Comparison of ENCODE assay signal across 14 mouse cellular contexts in genomic region chr8:35321270-35321865, GRCm38 (mm10).
DNase-seq lines count a peak whose midpoint lies in the region; ATAC-seq and TF ChIP-seq lines count a peak whose summit lies in the region.
"Had no signal": no experiment of that assay in that cellular context is flagged by ENCODE, and none has a peak within 500 bp of the region (broad histone marks: within the 10 kb centered on the region; RNA-seq: fewer than 3 reads in every experiment).

No protein-coding gene starts in this region.

- no peaks in the 10 kb centered on the region for H3K9me3 ChIP-seq in heart, embryonic 10.5 days
- H3K9me3 ChIP-seq: heart, embryonic 13.5 days; hindbrain, embryonic 12.5 days had no signal

- H3K27me3 ChIP-seq in heart, embryonic 10.5 days (ENCODE audit: insufficient read depth, poor library complexity, severe bottlenecking), result no peaks in the 10 kb centered on the region
- H3K27me3 ChIP-seq: heart, embryonic 13.5 days; hindbrain, embryonic 12.5 days had no signal

- no peak overlapping the region for H3K27ac ChIP-seq in heart, embryonic 10.5 days
- H3K27ac ChIP-seq in embryonic fibroblast, embryonic 13.5 days (ENCODE audit: insufficient read depth, low read length), result peak overlapping the region; percentile 2; the same call in 1 of the 2 replicates
- H3K27ac ChIP-seq: heart, embryonic 13.5 days; hindbrain, embryonic 12.5 days had no signal

- no peak overlapping the region for H3K4me3 ChIP-seq in heart, embryonic 10.5 days
- no peak overlapping the region for H3K4me3 ChIP-seq in embryonic fibroblast, embryonic 13.5 days (ENCODE audit: insufficient read depth, low read length)
- H3K4me3 ChIP-seq: heart, embryonic 13.5 days; hindbrain, embryonic 12.5 days had no signal

- H3K36me3 ChIP-seq in heart, embryonic 10.5 days, result no peaks in the 10 kb centered on the region
- H3K36me3 ChIP-seq: heart, embryonic 13.5 days; hindbrain, embryonic 12.5 days had no signal

- H3K4me1 ChIP-seq in heart, embryonic 10.5 days, result no peaks in the 10 kb centered on the region
- H3K4me1 ChIP-seq in embryonic fibroblast, embryonic 13.5 days (ENCODE audit: control insufficient read depth, insufficient read depth, low read length), result peaks cover 6% of the 10 kb centered on the region; the same call in 1 of the 2 replicates
- H3K4me1 ChIP-seq: heart, embryonic 13.5 days; hindbrain, embryonic 12.5 days had no signal

- no peak for TF ChIP-seq POLR2A in embryonic fibroblast, embryonic 13.5 days (IDR thresholded peaks at IDR 0.05; ENCODE audit: low read depth, low read length)

- WGBS in heart, embryonic 10.5 days, result 74% methylated on average over 10 of the region's 10 CpGs

- peak; percentile 85 for DNase-seq in heart, adult 11 months
- DNase-seq in heart, embryonic 10.5 days (ENCODE audit: low spot score), result no peak
- DNase-seq in CD4-positive, CD25-positive, alpha-beta regulatory T cell, adult 2 months (ENCODE audit: low read depth, low spot score), result peak; percentile 52
- DNase-seq in thymus, postnatal 10 days (ENCODE audit: low spot score in 2 of 2), result peak; percentile 55 to 67
- no peak for DNase-seq in adrenal gland, postnatal 4 days (ENCODE audit: low spot score in 2 of 2)
- DNase-seq: adrenal gland, adult 8-10 months; cerebellum, adult 9-10 months; embryo, embryonic 11 days; kidney, adult 8-10 months; liver, postnatal 0 days had no signal

- no peak for ATAC-seq in erythroid progenitor cell, adult 5-6 weeks (replicated peaks; ENCODE audit: low FRiP score, poor library complexity, severe bottlenecking)
- ATAC-seq: liver, postnatal 0 days had no signal

- TF ChIP-seq CTCF in embryonic fibroblast, embryonic 13.5 days (IDR thresholded peaks at IDR 0.05; ENCODE audit: borderline replicate concordance, insufficient read depth, low read length), result no peak

Comparison
In these comparisons a context has a peak if more than half of its experiments do, and no peak if none do; other contexts are left out.
1. DNase-seq: peak in heart, adult 11 months (single experiment), CD4-positive, CD25-positive, alpha-beta regulatory T cell, adult 2 months (single experiment) and thymus, postnatal 10 days (2 of 2); none in heart, embryonic 10.5 days (single experiment) and adrenal gland, postnatal 4 days (0 of 2).